Mouse (Mus musculus): ENCODE data around the gene Lypd9. TPM values are rescaled to one million over a fixed set of nuclear protein-coding genes. Genes with fewer than 3 reads are reported as not detected.
"Not testable (repeated sequence)": the region's sequence is repeated elsewhere in the genome, so short reads cannot be mapped to it uniquely, and the experiment has no call there.

Gene Lypd9
- not detected for total RNA-seq (2021)
- long read RNA-seq, experiment 1, result 0 reads
- long read RNA-seq, experiment 2, result 0 reads

DNA sequence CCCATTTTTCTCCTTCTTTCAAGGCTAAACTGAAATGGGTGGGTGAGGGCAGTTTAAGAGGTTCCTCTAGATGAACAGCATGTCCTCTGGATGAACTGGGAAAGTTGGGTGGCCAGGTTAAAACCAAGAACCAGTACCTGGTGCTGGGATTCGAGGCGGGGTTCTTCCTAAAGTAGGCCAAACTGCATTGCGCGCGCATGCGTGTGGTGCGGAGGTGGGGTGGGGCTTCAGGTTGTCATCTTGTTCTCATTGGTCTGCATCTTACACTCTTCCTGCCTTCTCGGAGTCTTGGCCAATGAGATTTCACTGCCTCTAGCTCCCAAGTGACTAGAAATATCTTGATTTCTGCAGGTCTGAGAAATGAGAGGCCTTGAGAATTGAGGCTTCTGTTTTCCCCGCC lies at the start of gene Lypd9:
Lypd9 (minus strand) TSS at position 165 of the 400 bp plus-strand sequence.
- no peak for TF ChIP-seq CTCF (IDR thresholded peaks at IDR 0.05)
- DNase-seq, result no peak
- intact Hi-C loops (cut with DNase I), result no loop called here
- Histone ChIP-seq H3K4me3 (no peak within 1 kb of the TSS), H3K27ac (no peak within 1 kb of the TSS)

DNA sequence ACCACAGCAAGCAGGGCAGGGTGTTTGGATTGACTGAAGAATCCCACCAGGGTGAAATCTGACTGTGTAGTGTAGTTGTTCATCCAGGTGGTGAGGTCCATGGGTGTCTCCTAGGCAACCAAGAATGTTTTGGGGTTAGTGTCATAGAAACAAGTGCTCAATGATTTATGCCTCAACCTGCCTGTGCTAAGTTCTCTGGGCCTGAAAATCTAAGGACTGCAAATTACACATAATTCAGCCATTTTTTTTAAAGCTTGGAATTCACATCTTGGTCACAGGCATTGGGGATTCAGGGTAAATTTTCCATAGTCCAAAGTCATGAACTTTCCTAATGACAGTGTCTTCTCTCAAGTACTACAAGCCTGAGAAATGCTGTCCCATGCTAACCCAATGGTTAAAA lies 49.7 kb upstream of the Lypd9 start, which contains the start of gene Olfr331:
Olfr331 (minus strand) TSS at position 101 of the 400 bp plus-strand sequence.
- DNase-seq; intact Hi-C loops (cut with DNase I); H3K27ac ChIP-seq; H3K4me3 ChIP-seq: not testable (repeated sequence)

DNA sequence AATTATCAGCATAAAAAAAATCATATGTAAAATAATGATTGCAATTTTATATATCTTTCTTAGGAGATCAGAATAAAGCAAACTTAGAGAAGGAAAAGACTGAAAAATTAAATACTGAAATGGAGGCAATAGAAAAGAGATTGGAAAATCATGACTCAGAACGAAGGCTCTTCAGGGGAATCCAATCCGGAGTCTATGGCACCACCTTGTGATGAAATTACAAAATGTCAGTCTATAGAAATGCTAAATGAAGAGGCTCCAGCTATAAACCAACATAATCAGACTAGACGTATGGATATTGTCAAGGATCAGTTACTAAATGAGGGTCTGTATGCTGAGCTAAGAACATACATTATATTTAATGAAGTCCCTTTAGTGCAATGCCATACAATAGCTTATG lies 46.6 kb upstream of the Lypd9 start:
- no peak overlapping the region for H3K4me3 ChIP-seq
- intact Hi-C loops (cut with DNase I), result no loop called here
- no peak for DNase-seq
- TF ChIP-seq CTCF (IDR thresholded peaks at IDR 0.05), result peak; percentile 40
- H3K27ac ChIP-seq, result no peak overlapping the region

DNA sequence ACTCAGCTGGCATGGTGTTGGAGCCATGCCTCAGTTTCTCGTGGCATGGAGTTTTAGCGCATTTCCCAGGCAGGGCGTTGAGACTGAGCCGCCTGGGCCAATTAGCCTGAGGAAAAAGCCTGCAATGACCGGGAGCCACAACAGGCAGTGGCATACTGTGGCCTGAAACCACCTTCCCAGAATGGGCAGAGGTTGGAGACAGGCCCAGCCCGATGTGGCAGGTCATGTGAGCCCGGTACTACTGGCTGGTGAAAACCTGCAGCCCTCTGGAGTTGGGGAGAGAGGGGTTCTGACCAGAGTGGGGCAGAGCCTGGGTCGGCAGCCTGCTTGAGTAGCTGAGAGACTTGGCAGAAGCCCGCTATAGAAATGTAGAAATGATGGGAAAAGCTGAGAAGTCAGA lies 46.0 kb upstream of the Lypd9 start:
- Histone ChIP-seq H3K27ac (no peak overlapping the region), H3K4me3 (no peak overlapping the region)
- intact Hi-C loops (cut with DNase I), result no loop called here
- TF ChIP-seq CTCF (IDR thresholded peaks at IDR 0.05), result no peak
- peak; percentile 19 for DNase-seq

DNA sequence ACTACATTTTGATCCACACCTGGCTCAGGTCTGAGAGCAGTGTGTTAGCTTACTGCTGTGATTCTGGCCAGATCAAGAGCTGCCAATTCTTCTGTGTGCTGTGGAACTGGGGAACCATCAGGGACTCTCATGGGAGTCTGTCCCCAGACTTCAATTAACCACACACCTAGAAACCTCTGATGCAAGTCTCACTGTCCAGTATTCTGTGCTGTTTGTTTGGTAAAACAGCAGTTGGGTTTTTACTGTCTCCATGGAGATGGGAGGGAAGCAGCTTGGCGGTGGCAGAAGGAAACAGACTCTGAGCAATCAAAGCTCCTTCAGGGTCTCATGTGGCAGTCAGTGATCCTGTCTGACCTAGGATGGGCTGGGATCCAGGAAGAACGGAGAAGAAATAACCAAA lies 39.7 kb upstream of the Lypd9 start, which contains the start of gene Olfr332:
Olfr332 (minus strand) TSS at position 101 of the 400 bp plus-strand sequence.
- no peak for TF ChIP-seq CTCF (IDR thresholded peaks at IDR 0.05)
- Histone ChIP-seq H3K4me3 (no peak within 1 kb of the TSS), H3K27ac (no peak within 1 kb of the TSS)
- intact Hi-C loops (cut with DNase I), result no loop called here
- DNase-seq, result no peak

DNA sequence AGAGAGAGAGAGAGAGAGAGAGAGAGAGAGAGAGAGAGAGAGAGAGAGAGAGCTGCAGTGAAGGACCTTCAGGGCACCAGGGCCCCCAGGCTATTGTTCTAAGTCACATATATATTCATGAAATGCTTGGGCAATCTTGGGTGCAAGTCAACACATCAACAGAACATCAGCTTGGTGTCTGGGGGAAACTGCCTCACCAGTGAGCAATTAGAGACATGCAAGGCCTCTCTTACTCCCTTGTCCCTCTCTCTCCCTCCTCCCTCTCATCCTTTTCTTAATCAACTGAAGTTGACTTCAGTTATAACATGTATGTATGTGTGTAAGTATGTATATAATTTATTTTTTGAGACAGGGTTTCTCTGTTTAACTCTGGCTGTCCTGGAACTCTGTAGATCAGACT lies 9.4 kb upstream of the Lypd9 start, which contains the start of gene Olfr30:
Olfr30 (minus strand) TSS at position 101 of the 400 bp plus-strand sequence.
- DNase-seq, result no peak
- Histone ChIP-seq H3K4me3 (no peak within 1 kb of the TSS), H3K27ac (no peak within 1 kb of the TSS)
- intact Hi-C loops (cut with DNase I), result no loop called here
- TF ChIP-seq CTCF (IDR thresholded peaks at IDR 0.05), result no peak

DNA sequence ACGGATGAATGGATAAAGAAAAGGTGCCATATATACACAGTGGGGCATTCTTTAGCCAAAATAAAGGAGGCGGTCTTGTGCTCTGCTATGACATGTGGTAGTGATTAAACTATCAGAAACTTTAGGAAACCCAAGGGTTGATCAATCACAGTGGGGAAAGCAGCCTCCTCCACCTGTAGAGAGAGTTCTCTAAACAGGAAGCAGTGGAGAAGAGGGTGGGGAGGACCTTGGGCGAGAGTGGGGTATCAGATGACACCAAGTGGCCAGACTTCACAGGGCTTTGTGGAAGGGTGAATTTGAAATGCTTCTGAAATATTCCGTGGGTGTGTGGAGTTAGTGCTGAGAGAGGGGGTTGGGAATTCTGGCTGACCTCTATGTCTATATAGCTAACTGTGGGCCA lies 869 bp upstream of the Lypd9 start:
- DNase-seq, result no peak
- TF ChIP-seq CTCF (IDR thresholded peaks at IDR 0.05), result no peak
- H3K27ac ChIP-seq, result no peak overlapping the region
- intact Hi-C loops (cut with DNase I), result no loop called here
- H3K4me3 ChIP-seq, result no peak overlapping the region

DNA sequence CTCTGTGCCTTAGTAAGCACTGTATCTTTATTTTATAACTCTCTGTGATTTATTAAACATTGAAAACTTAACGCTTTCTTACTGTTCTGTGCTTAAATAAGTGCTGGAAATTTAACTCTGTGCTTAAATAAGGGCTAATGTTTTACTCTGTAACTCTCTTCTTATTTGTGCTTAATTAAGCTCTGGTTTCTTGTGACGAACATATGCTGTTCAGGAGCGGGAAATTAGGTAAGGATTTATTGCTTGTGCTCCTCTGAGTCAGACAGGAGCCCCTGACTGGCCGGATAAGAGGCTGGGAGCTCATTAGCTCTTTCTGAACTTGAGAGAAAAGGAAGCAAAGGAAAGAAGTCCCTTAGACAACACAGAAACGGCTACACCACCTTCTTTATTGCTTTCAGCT lies 14.9 kb downstream of the Lypd9 start:
- no peak for TF ChIP-seq CTCF (IDR thresholded peaks at IDR 0.05)
- DNase-seq, result no peak
- Histone ChIP-seq H3K27ac (no peak overlapping the region), H3K4me3 (no peak overlapping the region)
- intact Hi-C loops (cut with DNase I), result no loop called here

DNA sequence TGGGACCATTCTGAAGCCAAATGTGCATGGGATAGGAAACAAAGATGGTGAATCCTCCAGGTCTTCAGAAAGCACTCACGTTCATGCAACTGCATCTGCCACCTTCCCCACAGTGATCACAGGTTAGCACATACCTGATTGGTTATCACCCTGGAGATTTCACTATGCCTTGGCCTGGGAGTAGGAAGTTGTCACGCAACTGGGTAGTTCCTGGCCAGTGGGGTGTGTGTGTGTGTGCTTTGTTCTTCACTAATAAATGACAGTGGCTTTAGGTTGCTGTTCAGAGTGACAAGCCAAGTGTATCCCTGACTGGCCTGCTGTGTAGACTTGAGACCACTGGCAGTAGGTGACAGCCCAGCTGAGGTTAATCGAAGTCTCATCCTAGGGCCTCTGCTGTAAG lies 20.5 kb downstream of the Lypd9 start, which contains the start of gene Gm12253:
Gm12253 (plus strand) TSS at position 301 of the 400 bp plus-strand sequence.
- Histone ChIP-seq H3K4me3 (no peak within 1 kb of the TSS), H3K27ac (no peak within 1 kb of the TSS)
- TF ChIP-seq CTCF (IDR thresholded peaks at IDR 0.05), result no peak
- no peak for DNase-seq
- intact Hi-C loops (cut with DNase I), result no loop called here

DNA sequence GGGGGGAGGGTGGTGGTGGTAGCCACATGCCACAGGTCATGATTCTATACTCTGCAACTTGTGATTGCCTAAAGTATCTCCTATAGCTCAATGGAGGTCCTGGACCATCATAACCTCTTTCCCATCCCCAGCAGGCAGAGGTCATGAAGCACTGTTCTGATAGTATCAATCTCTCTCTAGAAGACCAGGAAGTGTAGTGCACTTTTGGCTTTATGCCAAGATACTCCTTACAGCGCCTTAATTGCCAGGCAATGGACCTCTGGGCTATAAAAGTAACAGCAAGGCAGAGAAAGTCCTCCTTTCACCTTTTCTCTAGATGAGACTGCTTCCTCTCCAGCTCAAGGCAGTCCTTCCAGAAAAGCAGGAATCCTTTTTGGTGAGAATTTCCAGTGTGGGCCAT lies 31.9 kb downstream of the Lypd9 start, which contains the start of gene 1810065E05Rik:
1810065E05Rik (plus strand) TSS at position 297 of the 400 bp plus-strand sequence.
- intact Hi-C loops (cut with DNase I), result no loop called here
- Histone ChIP-seq H3K27ac (no peak within 1 kb of the TSS), H3K4me3 (no peak within 1 kb of the TSS)
- DNase-seq, result no peak
- TF ChIP-seq CTCF (IDR thresholded peaks at IDR 0.05), result no peak

DNA sequence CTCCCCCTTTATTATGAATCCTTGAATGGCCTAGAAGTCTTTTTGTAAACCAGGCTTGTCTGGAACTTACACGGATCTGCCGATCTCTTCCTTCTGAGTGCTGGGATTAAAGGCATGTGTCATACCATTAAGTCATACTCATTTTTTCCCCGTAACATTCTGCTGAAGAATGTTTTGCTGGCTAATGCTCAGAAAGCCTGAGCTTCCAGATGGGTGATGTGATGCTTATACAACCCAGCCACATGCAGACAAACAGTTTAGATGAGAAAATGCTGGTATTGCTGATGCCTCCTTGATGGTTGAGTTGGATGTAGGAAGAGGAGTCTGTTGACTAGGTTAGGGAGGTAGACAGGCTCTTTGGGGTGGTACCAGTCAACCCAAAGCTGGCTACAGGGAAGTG lies 34.4 kb downstream of the Lypd9 start:
- no peak overlapping the region for H3K4me3 ChIP-seq
- intact Hi-C loops (cut with DNase I), result no loop called here
- TF ChIP-seq CTCF (IDR thresholded peaks at IDR 0.05), result no peak
- 0 out of 2 replicates have a peak overlapping the region, but pooled peaks have one; percentile 31 for H3K27ac ChIP-seq
- no peak for DNase-seq

DNA sequence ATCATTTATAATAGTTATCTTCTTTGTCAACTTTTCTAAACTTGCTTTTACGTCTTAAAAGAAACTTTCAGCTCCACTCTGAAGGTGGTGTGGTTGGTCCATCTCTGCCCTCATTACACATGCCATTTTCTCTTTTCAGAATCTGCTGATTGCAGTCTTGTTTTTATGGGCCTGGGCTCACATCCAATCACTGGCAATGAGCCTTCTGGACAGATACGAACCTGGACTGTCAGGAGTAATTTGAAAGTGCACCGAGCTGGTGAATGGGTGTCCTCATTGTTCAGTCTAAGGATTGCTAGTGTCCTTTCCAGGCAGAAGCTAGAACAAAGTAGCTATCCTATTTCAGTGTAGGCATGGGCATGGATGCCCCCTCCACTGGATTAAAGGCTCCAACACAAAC lies 44.7 kb downstream of the Lypd9 start:
- no peak overlapping the region for H3K4me3 ChIP-seq
- peak; percentile 38 for DNase-seq
- no peak overlapping the region for H3K27ac ChIP-seq
- intact Hi-C loops (cut with DNase I), result no loop called here
- TF ChIP-seq CTCF (IDR thresholded peaks at IDR 0.05), result no peak

DNA sequence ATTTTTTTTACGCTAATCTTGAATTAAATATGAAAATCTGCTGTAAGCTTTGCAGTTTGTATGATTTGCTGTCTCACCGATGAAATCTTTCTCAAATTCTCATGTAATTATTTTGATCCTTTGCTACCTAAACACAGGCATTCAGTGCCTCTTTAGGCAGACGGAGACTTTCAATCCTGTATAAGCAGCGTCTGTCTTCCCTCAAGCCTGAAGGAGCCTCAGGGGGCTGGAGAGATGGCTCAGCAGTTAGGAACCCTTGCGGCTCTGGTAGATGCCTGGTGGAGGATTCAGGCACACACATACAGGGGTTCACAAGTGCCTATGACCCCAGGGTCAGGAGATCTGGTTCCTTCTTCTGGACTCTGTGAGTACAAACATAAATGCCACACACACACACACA lies 52.1 kb downstream of the Lypd9 start:
- intact Hi-C loops (cut with DNase I), result loop anchor here (5.0 kb wide), 3 partner anchors 187 to 237 kb away; no protein-coding TSS in a partner anchor
- DNase-seq, result no peak
- no peak for TF ChIP-seq CTCF (IDR thresholded peaks at IDR 0.05)
- Histone ChIP-seq H3K27ac (no peak overlapping the region), H3K4me3 (no peak overlapping the region)

DNA sequence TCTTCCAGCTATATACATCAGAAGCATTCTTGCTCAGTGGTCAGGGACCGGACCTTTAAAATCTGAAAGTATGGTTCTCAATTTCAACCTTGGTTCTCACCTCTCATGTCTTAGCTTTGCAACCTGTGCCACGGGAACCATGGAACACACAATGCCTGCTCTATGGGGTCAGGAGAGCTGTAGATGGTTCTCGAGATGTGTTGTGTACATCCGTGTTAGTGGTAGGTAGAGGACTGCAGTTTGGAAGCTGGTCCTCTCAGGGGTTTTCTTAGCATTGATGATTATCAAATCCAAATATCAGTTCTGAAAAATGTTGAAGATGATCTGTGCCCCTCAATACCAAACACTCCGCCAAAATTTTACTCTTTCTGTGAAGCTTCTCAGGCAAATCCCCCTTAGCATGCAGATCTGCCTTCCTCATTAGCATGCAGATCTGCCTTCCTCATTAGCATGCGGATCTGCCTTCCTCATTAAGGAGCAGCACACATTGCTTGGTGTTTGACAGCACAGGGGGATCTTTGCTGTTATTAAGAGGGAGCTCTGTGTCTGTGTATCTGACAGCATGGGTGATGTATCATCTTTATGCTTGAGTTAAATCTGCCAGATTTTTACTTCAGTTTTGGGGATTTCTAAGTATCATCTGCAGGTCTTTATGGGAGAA lies 52.6 kb downstream of the Lypd9 start:
- TF ChIP-seq CTCF (IDR thresholded peaks at IDR 0.05), result no peak
- DNase-seq, result no peak
- no peak overlapping the region for H3K4me3 ChIP-seq
- no peak overlapping the region for H3K27ac ChIP-seq
- intact Hi-C loops (cut with DNase I), result loop anchor here (5.0 kb wide), 3 partner anchors 187 to 237 kb away; no protein-coding TSS in a partner anchor

Other genes starting within 250 kb of the Lypd9 start
- not detected for gene 4930438A08Rik, start 178.1 kb downstream of the Lypd9 start, total RNA-seq (2021)
- 1 to 10 TPM; 4.1 to 5.0 TPM for gene Zfp692, start 145.9 kb downstream of the Lypd9 start, total RNA-seq (2021)
- gene Zfp672, start 122.6 kb downstream of the Lypd9 start, total RNA-seq (2021), result 10 to 100 TPM; 43.1 to 44.6 TPM
- gene Sh3bp5l, start 122.2 kb downstream of the Lypd9 start, total RNA-seq (2021), result 10 to 100 TPM; 21.2 to 23.5 TPM
- gene Lypd8, start 73.9 kb downstream of the Lypd9 start, total RNA-seq (2021), result not detected
- gene 1810065E05Rik, start 31.8 kb downstream of the Lypd9 start, total RNA-seq (2021), result not detected
- not detected for gene Gm12253, start 20.4 kb downstream of the Lypd9 start, total RNA-seq (2021)
- gene Olfr30, start 9.3 kb upstream of the Lypd9 start, total RNA-seq (2021), result not detected
- not detected for gene Olfr332, start 39.6 kb upstream of the Lypd9 start, total RNA-seq (2021)
- gene Olfr331, start 49.6 kb upstream of the Lypd9 start, total RNA-seq (2021), result not detected
- not detected for gene Olfr330, start 81.9 kb upstream of the Lypd9 start, total RNA-seq (2021)
- gene Olfr329-ps, start 93.5 kb upstream of the Lypd9 start, total RNA-seq (2021), result not detected
- gene Olfr328, start 102.7 kb upstream of the Lypd9 start, total RNA-seq (2021), result not detected
- not detected for gene Olfr224, start 117.6 kb upstream of the Lypd9 start, total RNA-seq (2021)
- gene Olfr325, start 124.8 kb upstream of the Lypd9 start, total RNA-seq (2021), result not detected
- not detected for gene Olfr324, start 142.2 kb upstream of the Lypd9 start, total RNA-seq (2021)
- under 1 TPM in 1 of 2 experiments, not detected in 1; 0.22 TPM for gene 2210407C18Rik, start 163.2 kb upstream of the Lypd9 start, total RNA-seq (2021)
- gene Olfr323, start 177.6 kb upstream of the Lypd9 start, total RNA-seq (2021), result not detected
- not detected for gene Trim58, start 187.5 kb upstream of the Lypd9 start, total RNA-seq (2021)
- not detected for gene Olfr322, start 205.9 kb upstream of the Lypd9 start, total RNA-seq (2021)
- gene Olfr320, start 228.2 kb upstream of the Lypd9 start, total RNA-seq (2021), result not detected
- not detected for gene Olfr319, start 246.2 kb upstream of the Lypd9 start, total RNA-seq (2021)

Measured in gastrocnemius, adult 2 months (tissue).